Mouse (Mus musculus) E14TG2a.4 (cell line): ENCODE measurements at regions not wholly inside any gene's neighbourhood (a gene's known extent, or its start where the extent isn't known, plus 50 kb on each side); places are given as distances from the start of the nearest gene placed in this dataset.

Experiments used
- CTCF ChIP-seq: conservative IDR thresholded peaks from 2 replicates; pipeline ENCODE4 v1.5.1; 2014; ENCODE audit warnings: low read length
- POU5F1 ChIP-seq: IDR thresholded peaks from 2 replicates; pipeline ENCODE4 v1.6.1; 2014; ENCODE audit warnings: low read length, borderline replicate concordance

DNA sequence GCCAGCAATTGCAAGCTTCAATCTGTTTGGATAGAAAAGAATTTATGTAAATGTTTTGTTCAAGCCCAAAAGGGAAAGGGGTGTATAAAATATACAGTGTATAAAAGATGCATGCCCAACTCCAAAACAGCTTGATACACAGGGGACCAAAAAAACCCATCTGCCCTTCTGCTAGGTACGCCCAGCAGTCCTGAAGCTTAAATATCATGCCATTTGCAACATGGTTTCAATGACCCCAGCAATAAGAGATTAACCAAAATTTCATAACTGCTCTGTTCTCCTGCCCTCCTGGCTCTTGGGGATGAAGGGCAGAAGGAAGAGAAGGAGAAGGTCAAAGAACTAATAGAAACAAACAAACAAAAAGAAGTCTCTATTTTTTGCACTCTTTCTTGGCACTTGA lies 158.4 kb downstream of the Gm11361 start:
- TF ChIP-seq CTCF (no peak), POU5F1 (no peak)
